Mouse (Mus musculus): ENCODE measurements around the gene Stx8. TPM values are rescaled to one million over a fixed set of nuclear protein-coding genes. Genes with fewer than 3 reads are reported as not detected.

Gene Stx8
- 29.9 TPM for total RNA-seq (2023)

GRCm38 (mm10) chr11:67965905-67966878 is at the start of gene Stx8:
Stx8 (plus strand) TSS chr11:67966193.

GRCm38 (mm10) chr11:67921827-67922754 is 43.9 kb upstream of the Stx8 start, which contains the start of gene Usp43:
Usp43 (minus strand) TSS chr11:67922153.

GRCm38 (mm10) chr11:67965242-67965883 is 630 bp upstream of the Stx8 start, which contains the start of gene Cfap52:
Cfap52 (minus strand) TSS chr11:67965651.

Other genes with a start within 250 kb of the Stx8 start
- not detected for gene Glp2r, start 195.0 kb upstream of the Stx8 start, total RNA-seq (2023)
- gene Gsg1l2, start 191.6 kb upstream of the Stx8 start, total RNA-seq (2023) = not detected
- gene Dhrs7c, start 168.0 kb upstream of the Stx8 start, total RNA-seq (2023) = not detected
- gene Usp43, start 44.0 kb upstream of the Stx8 start, total RNA-seq (2023) = not detected
- gene Cfap52, start 542 bp upstream of the Stx8 start, total RNA-seq (2023) = not detected